ENCODE assay signal across 8 mouse cellular contexts in the genomic region with DNA sequence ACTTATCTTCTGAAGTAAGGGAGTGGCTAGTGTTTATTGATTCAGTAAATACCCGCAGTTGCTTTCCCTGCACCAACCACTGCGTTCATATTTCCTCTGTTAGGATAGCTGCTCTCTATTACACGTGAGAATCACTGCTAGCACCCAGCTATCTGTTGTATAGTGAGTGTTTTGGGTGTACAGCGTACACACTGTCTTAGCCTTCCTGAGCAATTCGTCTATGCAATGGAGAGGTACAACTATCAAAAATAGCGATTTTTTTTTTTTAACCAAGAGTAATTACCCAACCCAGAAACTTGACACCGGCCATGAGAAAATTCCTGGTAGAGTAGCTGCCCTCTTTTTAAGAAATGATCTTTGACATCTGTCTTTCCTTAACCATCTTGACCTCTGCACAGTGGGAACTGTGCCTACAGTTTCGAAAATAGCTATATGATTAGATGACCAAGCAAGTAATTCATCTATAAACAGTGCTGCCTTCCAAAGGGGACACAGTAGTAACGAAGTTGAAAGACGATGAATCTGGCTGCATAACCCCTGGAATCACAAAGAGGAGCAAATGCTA. TPM values are rescaled to one million over a fixed set of nuclear protein-coding genes. Genes with fewer than 3 reads are reported as not detected.
DNase-seq lines count a peak whose midpoint lies in the region; ATAC-seq and TF ChIP-seq lines count a peak whose summit lies in the region.

No protein-coding gene starts in this region.

- WGBS in heart, adult 2 months, result 30% methylated on average over 10 of the region's 10 CpGs
- WGBS in hindbrain, embryonic 10.5 days, result 56% methylated on average over 10 of the region's 10 CpGs

- no peak for TF ChIP-seq EP300 in heart, adult 2 months (IDR thresholded peaks at IDR 0.05; ENCODE audit: insufficient read depth, low read depth, low read length)

- H3K9ac ChIP-seq in heart, adult 2 months (ENCODE audit: low read depth, low read length), result peak overlapping the region; percentile 79

- TF ChIP-seq CTCF in heart, adult 2 months (IDR thresholded peaks at IDR 0.05), result no peak

- ATAC-seq in megakaryocyte-erythroid progenitor cell, adult 5-6 weeks (replicated peaks; ENCODE audit: low FRiP score, low TSS enrichment, poor library complexity, severe bottlenecking), result 0 out of 2 replicates have a peak, but pooled peaks have one; percentile 24

- peak overlapping the region; percentile 99 for H3K27ac ChIP-seq in heart, adult 2 months
- no peak overlapping the region for H3K27ac ChIP-seq in hindbrain, embryonic 10.5 days

- peak overlapping the region; percentile 80 for H3K4me3 ChIP-seq in heart, adult 2 months
- H3K4me3 ChIP-seq in hindbrain, embryonic 10.5 days, result peak overlapping the region; percentile 85

- peaks cover 4% of the 10 kb centered on the region for H3K4me1 ChIP-seq in heart, adult 2 months (ENCODE audit: control insufficient read depth, insufficient read depth, low read length)
- peaks cover 37% of the 10 kb centered on the region for H3K4me1 ChIP-seq in hindbrain, embryonic 10.5 days (replicated peaks)

- H3K36me3 ChIP-seq in heart, adult 2 months (ENCODE audit: control insufficient read depth, insufficient read depth, low read length), result peaks cover 3% of the 10 kb centered on the region; the same call in 1 of the 2 replicates
- no peaks in the 10 kb centered on the region for H3K36me3 ChIP-seq in hindbrain, embryonic 10.5 days

- no peak for DNase-seq in heart, adult 2 months
- no peak for DNase-seq in heart, postnatal 10 days
- DNase-seq in NIH3T3 (ENCODE audit: low read depth), result peak; percentile 68
- no peak for DNase-seq in hindbrain, embryonic 10.5 days (ENCODE audit: low spot score)
- no peak for DNase-seq in adrenal gland, adult 18-20 months (ENCODE audit: low spot score in 2 of 2)
- DNase-seq in left cerebral cortex, postnatal 25 days (ENCODE audit: low spot score in 2 of 2), result no peak
- DNase-seq in ovary, postnatal 10 days (ENCODE audit: low spot score), result no peak

- 0 out of 2 replicates have a peak, but pooled peaks cover 3% of the 10 kb centered on the region for H3K9me3 ChIP-seq in hindbrain, embryonic 10.5 days

- peaks cover 2% of the 10 kb centered on the region; the same call in 1 of the 2 replicates for H3K79me2 ChIP-seq in heart, adult 2 months (replicated peaks; ENCODE audit: control insufficient read depth, insufficient read depth, low read length)

- TF ChIP-seq POLR2A in heart, adult 2 months (IDR thresholded peaks at IDR 0.05; ENCODE audit: insufficient read depth, low read depth, low read length), result no peak

- no peaks in the 10 kb centered on the region for H3K27me3 ChIP-seq in heart, adult 2 months (ENCODE audit: control insufficient read depth, insufficient read depth, low read length)
- no peaks in the 10 kb centered on the region for H3K27me3 ChIP-seq in hindbrain, embryonic 10.5 days (ENCODE audit: insufficient read depth, poor library complexity, severe bottlenecking)

- intact Hi-C loops in heart, adult 2 months (cut with DNase I), result loop anchor here (5.0 kb wide), 4 partner anchors 56 to 136 kb away; no protein-coding TSS in a partner anchor
- intact Hi-C loops in heart, postnatal 10 days (cut with DNase I), result loop anchor here (5.0 to 10.0 kb wide), 3 partner anchors 59 to 328 kb away; no protein-coding TSS in a partner anchor
- intact Hi-C loops in left cerebral cortex, postnatal 25 days (cut with DNase I), result no loop called here

RNA-seq across cellular contexts. Expression of a gene that starts 1.1 kb away (rescaled TPM):
- total RNA-seq in heart, adult 2 months (2021), result 10 to 100 TPM; 22.2 to 28.3 TPM
- polyA plus RNA-seq in heart, adult 2 months (2012; rRNA removed), result 9.3 and 10.4 TPM in 2 replicates
- 10 to 100 TPM; 24.4 to 26.3 TPM for total RNA-seq in heart, postnatal 10 days (2021)
- 7.3 and 10.5 TPM in 2 replicates for polyA plus RNA-seq in hindbrain, embryonic 10.5 days (2016; fragmentation: Nextera tagmentation; extraction: Ambion mirVana)
- total RNA-seq in megakaryocyte-erythroid progenitor cell, adult 5-6 weeks (2014; fragmentation: Nextera tagmentation), result 9.3 and 9.6 TPM in 2 replicates
- total RNA-seq in megakaryocyte-erythroid progenitor cell, adult 5-6 weeks (2017), result 6.7 and 7.1 TPM in 2 replicates
- 10 to 100 TPM; 10.4 to 17.2 TPM for total RNA-seq in adrenal gland, adult 18-20 months (2021)
- total RNA-seq in left cerebral cortex, postnatal 25 days (2021), result 1 to 10 TPM; 5.3 to 7.3 TPM
